Mouse (Mus musculus): ENCODE results near the gene Prtn3. TPM values are rescaled to one million over a fixed set of nuclear protein-coding genes. Genes with fewer than 3 reads are reported as not detected.
A peak's percentile ranks its signal among the peaks of the same experiment; 100 is the strongest.

The Prtn3 gene
- polyA plus RNA-seq, 1 experiment from 2014 or later: 0.86 TPM

- no peak overlapping the region for H3K27ac ChIP-seq (replicated peaks)
- DNase-seq (ENCODE audit: low spot score): no peak
- WGBS: 95% methylated on average over 3 of the region's 3 CpGs
- no peaks in the 10 kb centered on the region for H3K27me3 ChIP-seq (ENCODE audit: control insufficient read depth, insufficient read depth, low read length)
- no peak overlapping the region for H3K9ac ChIP-seq (ENCODE audit: low read length)
- no peaks in the 10 kb centered on the region for H3K36me3 ChIP-seq (ENCODE audit: control insufficient read depth, insufficient read depth, low read length)
- H3K4me1 ChIP-seq (replicated peaks; ENCODE audit: control insufficient read depth, insufficient read depth): no peaks in the 10 kb centered on the region
- no peak overlapping the region for H3K4me2 ChIP-seq (replicated peaks; ENCODE audit: low read depth)
- no peak for ATAC-seq (ENCODE audit: low FRiP score, low TSS enrichment)
- H3K4me3 ChIP-seq (ENCODE audit: low read depth, low read length): no peak overlapping the region
- TF ChIP-seq EP300 (optimal IDR thresholded peaks at IDR 0.05) (no peak), CTCF (IDR thresholded peaks at IDR 0.05; ENCODE audit: low read depth) (peak; percentile 56)
- H3K9me3 ChIP-seq (ENCODE audit: control insufficient read depth, low read length): no peaks in the 10 kb centered on the region
These were observed 37.4 kb upstream of the Prtn3 start for GRCm38 (mm10) chr10:79836918-79837317.

DNA sequence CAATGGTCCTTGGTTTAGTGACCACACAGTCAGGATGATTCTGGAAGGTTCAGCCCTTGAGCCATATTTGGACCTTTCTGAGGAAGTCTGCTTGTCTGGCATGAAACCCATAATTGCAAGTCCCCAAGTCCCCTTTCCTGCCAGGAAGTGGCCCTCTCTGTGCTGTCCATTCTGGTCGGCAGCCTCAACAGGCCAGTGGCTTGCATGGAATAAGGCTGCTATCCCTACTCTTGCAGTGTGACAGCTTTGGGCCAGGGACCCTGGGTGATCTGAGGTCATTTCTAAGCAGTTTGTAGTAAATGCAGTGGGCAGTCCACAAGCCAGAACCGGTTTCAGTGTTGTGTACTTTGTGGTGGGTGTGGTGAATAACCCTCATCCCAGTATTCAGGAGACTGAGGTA, 36.1 kb upstream of the Prtn3 start:
- 41% methylated on average over 2 of the region's 2 CpGs for whole genome bisulfite sequencing

DNA sequence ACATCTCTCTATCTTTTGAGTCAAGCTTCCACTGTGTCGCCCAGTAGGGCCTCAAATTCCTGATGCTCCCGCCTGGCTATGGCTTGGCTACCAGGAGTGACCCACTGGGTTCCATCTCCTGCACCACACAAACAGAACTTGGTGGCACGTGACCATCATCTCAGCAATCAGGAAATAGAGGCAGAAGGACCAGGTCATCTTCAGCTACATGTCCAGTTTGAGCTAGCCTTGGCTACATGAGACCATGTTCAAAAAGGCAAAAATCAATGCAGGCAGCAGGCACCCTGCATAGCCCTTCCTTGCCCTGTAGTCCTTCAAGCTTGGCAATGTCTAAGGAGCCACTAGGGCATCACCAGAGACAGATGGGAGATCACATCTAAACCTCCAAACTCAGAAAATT, 34.2 kb upstream of the Prtn3 start:
- Histone ChIP-seq H3K36me3 (ENCODE audit: control insufficient read depth, insufficient read depth, low read length) (no peaks in the 10 kb centered on the region), H3K4me1 (replicated peaks; ENCODE audit: control insufficient read depth, insufficient read depth) (no peaks in the 10 kb centered on the region), H3K4me2 (replicated peaks; ENCODE audit: low read depth) (no peak overlapping the region), H3K4me3 (ENCODE audit: low read depth, low read length) (no peak overlapping the region), H3K27me3 (ENCODE audit: control insufficient read depth, insufficient read depth, low read length) (no peaks in the 10 kb centered on the region), H3K9me3 (ENCODE audit: control insufficient read depth, low read length) (no peaks in the 10 kb centered on the region), H3K27ac (replicated peaks) (peak overlapping the region; percentile 91), H3K9ac (ENCODE audit: low read length) (no peak overlapping the region)
- DNase-seq (ENCODE audit: low spot score) (no peak), ATAC-seq (ENCODE audit: low FRiP score, low TSS enrichment) (no peak)
- no peak for TF ChIP-seq EP300 (optimal IDR thresholded peaks at IDR 0.05)
- TF ChIP-seq CTCF (IDR thresholded peaks at IDR 0.05; ENCODE audit: low read depth): no peak
- WGBS: 94% methylated on average over 3 of the region's 3 CpGs

More for the DNA sequence above, 36.1 kb upstream of the Prtn3 start:
- Histone ChIP-seq H3K27me3 (ENCODE audit: control insufficient read depth, insufficient read depth, low read length) (no peaks in the 10 kb centered on the region), H3K4me2 (replicated peaks; ENCODE audit: low read depth) (no peak overlapping the region), H3K36me3 (ENCODE audit: control insufficient read depth, insufficient read depth, low read length) (no peaks in the 10 kb centered on the region), H3K9ac (ENCODE audit: low read length) (no peak overlapping the region), H3K4me1 (replicated peaks; ENCODE audit: control insufficient read depth, insufficient read depth) (no peaks in the 10 kb centered on the region), H3K27ac (replicated peaks) (no peak overlapping the region), H3K4me3 (ENCODE audit: low read depth, low read length) (no peak overlapping the region), H3K9me3 (ENCODE audit: control insufficient read depth, low read length) (no peaks in the 10 kb centered on the region)
- ATAC-seq (ENCODE audit: low FRiP score, low TSS enrichment) (no peak), DNase-seq (ENCODE audit: low spot score) (no peak)
- no peak for TF ChIP-seq CTCF (IDR thresholded peaks at IDR 0.05; ENCODE audit: low read depth)
- TF ChIP-seq EP300 (optimal IDR thresholded peaks at IDR 0.05): no peak

DNA sequence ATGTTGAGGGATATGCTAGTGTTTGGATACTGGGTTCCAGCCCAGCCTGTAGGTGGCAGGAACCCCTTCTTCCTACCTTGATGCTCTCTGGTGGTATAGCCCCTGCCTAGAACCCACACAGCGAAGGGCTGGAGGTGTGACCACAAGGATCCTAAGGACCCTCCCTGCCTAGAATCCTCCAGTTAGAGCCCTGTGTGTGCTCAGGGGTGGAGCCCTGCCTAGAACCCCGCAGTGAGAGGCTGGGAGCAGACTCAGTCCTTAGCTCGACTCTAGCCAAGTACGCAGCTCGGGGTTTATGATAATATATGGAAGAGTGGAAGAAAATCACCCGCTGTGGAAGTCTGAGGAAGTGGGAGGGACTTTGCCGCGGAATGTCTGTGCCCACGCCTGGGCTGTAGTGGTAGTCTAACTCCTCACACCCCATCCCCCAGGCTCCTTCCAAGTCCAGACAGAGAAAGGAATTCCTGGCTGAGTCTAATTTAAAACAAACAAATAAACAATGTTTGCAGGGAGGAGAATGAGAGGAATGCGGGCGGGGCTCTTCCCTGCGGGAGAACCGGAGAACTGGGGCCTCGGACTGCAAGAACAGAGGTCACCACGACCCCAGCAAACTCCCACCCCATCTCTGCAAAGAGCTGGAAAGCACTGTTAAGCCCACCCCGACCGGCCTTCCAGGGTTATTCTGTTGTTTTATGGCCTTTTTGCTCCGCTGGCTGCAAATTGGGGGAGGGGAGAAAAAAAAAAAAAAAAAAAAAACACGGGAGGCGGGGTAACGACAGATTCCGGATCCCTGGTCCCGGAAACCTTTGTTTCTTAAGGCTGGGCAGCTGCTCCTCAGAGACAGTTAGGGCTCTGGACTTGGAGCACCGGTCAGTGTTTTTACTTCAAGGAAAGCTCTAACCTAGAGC, 33.4 kb upstream of the Prtn3 start:
- TF ChIP-seq CTCF (IDR thresholded peaks at IDR 0.05; ENCODE audit: low read depth) (peak; percentile 48), EP300 (optimal IDR thresholded peaks at IDR 0.05) (peak; percentile 48)
- Histone ChIP-seq H3K4me3 (ENCODE audit: low read depth, low read length) (peak overlapping the region; percentile 39), H3K27me3 (ENCODE audit: control insufficient read depth, insufficient read depth, low read length) (no peaks in the 10 kb centered on the region), H3K4me1 (replicated peaks; ENCODE audit: control insufficient read depth, insufficient read depth) (no peaks in the 10 kb centered on the region), H3K27ac (replicated peaks) (peak overlapping the region; percentile 91), H3K9me3 (ENCODE audit: control insufficient read depth, low read length) (no peaks in the 10 kb centered on the region), H3K4me2 (replicated peaks; ENCODE audit: low read depth) (peak overlapping the region; percentile 76), H3K36me3 (ENCODE audit: control insufficient read depth, insufficient read depth, low read length) (no peaks in the 10 kb centered on the region), H3K9ac (ENCODE audit: low read length) (peak overlapping the region; percentile 53; the same call in 1 of the 2 replicates)
- peak; percentile 89 for ATAC-seq (ENCODE audit: low FRiP score, low TSS enrichment)
- DNase-seq (ENCODE audit: low spot score): peak; percentile 70
- under 1% methylated on average over 24 of the region's 24 CpGs for WGBS

DNA sequence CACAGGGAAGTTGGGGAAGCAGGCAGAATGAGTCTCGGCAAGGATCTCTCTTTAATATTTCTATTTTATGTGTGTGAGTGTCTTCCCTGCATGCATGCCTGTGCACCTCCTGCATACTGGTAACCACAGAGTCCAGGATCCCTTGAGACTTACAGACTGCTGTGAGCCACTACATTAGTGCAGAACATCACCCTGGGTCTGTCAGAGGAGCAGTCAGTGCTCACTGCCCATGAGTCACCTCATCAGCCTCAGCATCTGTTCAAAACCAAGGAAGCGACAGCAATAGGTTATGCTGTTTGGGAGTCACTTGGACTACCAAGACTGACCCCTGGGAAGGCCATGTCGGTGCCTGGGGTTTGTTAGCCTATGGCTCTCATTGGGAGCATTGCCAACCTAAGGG, 32.0 kb upstream of the Prtn3 start:
- H3K4me1 ChIP-seq (replicated peaks; ENCODE audit: control insufficient read depth, insufficient read depth): no peaks in the 10 kb centered on the region
- H3K36me3 ChIP-seq (ENCODE audit: control insufficient read depth, insufficient read depth, low read length): no peaks in the 10 kb centered on the region
- DNase-seq (ENCODE audit: low spot score): no peak
- no peak overlapping the region for H3K4me3 ChIP-seq (ENCODE audit: low read depth, low read length)
- H3K9ac ChIP-seq (ENCODE audit: low read length): no peak overlapping the region
- ATAC-seq (ENCODE audit: low FRiP score, low TSS enrichment): no peak
- H3K27ac ChIP-seq (replicated peaks): no peak overlapping the region
- TF ChIP-seq EP300 (optimal IDR thresholded peaks at IDR 0.05): no peak
- no peak for TF ChIP-seq CTCF (IDR thresholded peaks at IDR 0.05; ENCODE audit: low read depth)
- H3K27me3 ChIP-seq (ENCODE audit: control insufficient read depth, insufficient read depth, low read length): no peaks in the 10 kb centered on the region
- H3K4me2 ChIP-seq (replicated peaks; ENCODE audit: low read depth): no peak overlapping the region
- 58% methylated on average over 3 of the region's 3 CpGs for WGBS
- no peaks in the 10 kb centered on the region for H3K9me3 ChIP-seq (ENCODE audit: control insufficient read depth, low read length)

GRCm38 (mm10) chr10:79843476-79843875, 30.8 kb upstream of the Prtn3 start:
- Histone ChIP-seq H3K4me3 (ENCODE audit: low read depth, low read length) (no peak overlapping the region), H3K36me3 (ENCODE audit: control insufficient read depth, insufficient read depth, low read length) (no peaks in the 10 kb centered on the region), H3K9ac (ENCODE audit: low read length) (0 out of 2 replicates have a peak overlapping the region, but pooled peaks have one; percentile 8), H3K9me3 (ENCODE audit: control insufficient read depth, low read length) (no peaks in the 10 kb centered on the region), H3K27me3 (ENCODE audit: control insufficient read depth, insufficient read depth, low read length) (no peaks in the 10 kb centered on the region), H3K27ac (replicated peaks) (no peak overlapping the region), H3K4me2 (replicated peaks; ENCODE audit: low read depth) (no peak overlapping the region), H3K4me1 (replicated peaks; ENCODE audit: control insufficient read depth, insufficient read depth) (no peaks in the 10 kb centered on the region)
- WGBS: 45% methylated on average over 6 of the region's 6 CpGs
- TF ChIP-seq CTCF (IDR thresholded peaks at IDR 0.05; ENCODE audit: low read depth) (no peak), EP300 (optimal IDR thresholded peaks at IDR 0.05) (no peak)
- ATAC-seq (ENCODE audit: low FRiP score, low TSS enrichment) (no peak), DNase-seq (ENCODE audit: low spot score) (peak; percentile 42)

Measured in stomach, postnatal 0 days (tissue).